23 mouse cellular contexts compared by ENCODE assay signal in the genomic region with DNA sequence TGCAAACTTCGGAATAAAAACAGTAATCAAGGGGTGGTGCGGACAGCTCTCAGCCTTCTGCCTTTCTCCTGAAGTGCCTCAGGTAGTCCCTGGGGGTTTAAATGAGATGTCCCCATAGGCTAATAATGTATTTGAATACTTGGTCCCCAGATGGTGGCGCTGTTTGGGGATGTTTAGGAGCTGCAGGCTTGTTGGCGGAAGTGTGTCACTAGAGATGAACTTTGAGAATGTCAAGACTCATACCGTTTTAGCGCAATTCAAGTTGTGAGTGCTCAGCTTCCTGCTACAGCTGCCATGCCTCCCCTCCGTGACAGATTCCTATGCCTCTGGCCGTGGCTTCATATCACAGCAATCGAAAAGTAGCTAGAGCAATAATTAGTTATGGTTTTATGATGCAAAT. TPM values are rescaled to one million over a fixed set of nuclear protein-coding genes. Genes with fewer than 3 reads are reported as not detected.
DNase-seq lines count a peak whose midpoint lies in the region; ATAC-seq lines count a peak whose summit lies in the region.
"Had no signal": no experiment of that assay in that cellular context is flagged by ENCODE, and none has a peak within 500 bp of the region (broad histone marks: within the 10 kb centered on the region; RNA-seq: fewer than 3 reads in every experiment).

No protein-coding gene starts in this region.

- no peak overlapping the region for H3K9ac ChIP-seq in midbrain, embryonic 16.5 days (ENCODE audit: low read depth, low read length)
- H3K9ac ChIP-seq: forebrain, embryonic 13.5 days; forebrain, postnatal 0 days; heart, embryonic 15.5 days; hindbrain, embryonic 14.5 days had no signal

- no peak overlapping the region for H3K4me3 ChIP-seq in heart, embryonic 10.5 days
- no peak overlapping the region for H3K4me3 ChIP-seq in midbrain, embryonic 16.5 days (ENCODE audit: low read depth, low read length)
- H3K4me3 ChIP-seq: embryonic facial prominence, embryonic 10.5 days; forebrain, embryonic 13.5 days; heart, embryonic 15.5 days; hindbrain, embryonic 10.5 days had no signal

- H3K27me3 ChIP-seq in heart, embryonic 10.5 days (ENCODE audit: insufficient read depth, poor library complexity, severe bottlenecking) = no peaks in the 10 kb centered on the region
- H3K27me3 ChIP-seq in midbrain, embryonic 16.5 days (ENCODE audit: control insufficient read depth, insufficient read depth, low read depth, low read length) = no peaks in the 10 kb centered on the region
- H3K27me3 ChIP-seq: forebrain, embryonic 13.5 days; heart, embryonic 15.5 days had no signal

- no peak overlapping the region for H3K4me2 ChIP-seq in midbrain, embryonic 16.5 days (ENCODE audit: low read length)
- H3K4me2 ChIP-seq: forebrain, embryonic 13.5 days; heart, embryonic 11.5 days; heart, embryonic 15.5 days; hindbrain, embryonic 14.5 days had no signal

- intact Hi-C loops in left cerebral cortex, postnatal 10 days (cut with DNase I) = no loop called here

- no peak overlapping the region for H3K27ac ChIP-seq in heart, embryonic 10.5 days
- H3K27ac ChIP-seq in midbrain, embryonic 16.5 days (ENCODE audit: low read length) = no peak overlapping the region
- H3K27ac ChIP-seq: embryonic facial prominence, embryonic 10.5 days; forebrain, embryonic 13.5 days; heart, embryonic 15.5 days; hindbrain, embryonic 10.5 days; hindbrain, embryonic 14.5 days had no signal

- H3K4me1 ChIP-seq in heart, embryonic 10.5 days = no peaks in the 10 kb centered on the region
- no peaks in the 10 kb centered on the region for H3K4me1 ChIP-seq in midbrain, embryonic 16.5 days (ENCODE audit: control insufficient read depth, insufficient read depth, low read length)
- H3K4me1 ChIP-seq: embryonic facial prominence, embryonic 10.5 days; heart, embryonic 15.5 days had no signal

- WGBS in heart, embryonic 10.5 days = 86% methylated on average over 9 of the region's 9 CpGs
- 90% methylated on average over 9 of the region's 9 CpGs for WGBS in midbrain, embryonic 16.5 days

- peak; percentile 54 for DNase-seq in heart, embryonic 10.5 days (ENCODE audit: low spot score)
- no peak for DNase-seq in heart, adult 8-10 months (ENCODE audit: low spot score)
- DNase-seq in WW6 (ENCODE audit: low read depth, low spot score) = peak; percentile 22
- no peak for DNase-seq in left cerebral cortex, postnatal 10 days (ENCODE audit: extremely low spot score in 1 of 2, low spot score in 2 of 2)
- DNase-seq: adrenal gland, adult 2 months; adrenal gland, postnatal 25 days; cerebellum, adult 18-20 months; cerebellum, adult 9-11 months; forebrain, postnatal 0 days; gastrocnemius, postnatal 14 days; kidney, adult 11 months had no signal

- ATAC-seq in CD4-positive, CD25-positive, alpha-beta regulatory T cell, adult 4 months = peak; percentile 77
- peak; percentile 75 for ATAC-seq in inflammation-experienced regulatory T-cells, adult 6 months
- ATAC-seq in midbrain, embryonic 16.5 days = no peak
- ATAC-seq in granulocyte monocyte progenitor cell, adult 5-6 weeks (replicated peaks; ENCODE audit: poor library complexity, severe bottlenecking) = no peak
- ATAC-seq: forebrain, embryonic 13.5 days; forebrain, postnatal 0 days had no signal

- no peaks in the 10 kb centered on the region for H3K36me3 ChIP-seq in heart, embryonic 10.5 days
- H3K36me3 ChIP-seq in midbrain, embryonic 16.5 days (ENCODE audit: control insufficient read depth, insufficient read depth, low read length) = no peaks in the 10 kb centered on the region
- H3K36me3 ChIP-seq: embryonic facial prominence, embryonic 10.5 days; heart, embryonic 15.5 days; hindbrain, embryonic 10.5 days had no signal

- H3K9me3 ChIP-seq in heart, embryonic 10.5 days = no peaks in the 10 kb centered on the region
- 0 out of 2 replicates have a peak, but pooled peaks cover 2% of the 10 kb centered on the region for H3K9me3 ChIP-seq in midbrain, embryonic 16.5 days (replicated peaks; ENCODE audit: control insufficient read depth, low read length, poor library complexity, severe bottlenecking)
- H3K9me3 ChIP-seq: embryonic facial prominence, embryonic 10.5 days; heart, embryonic 15.5 days; hindbrain, embryonic 10.5 days had no signal

RNA-seq across cellular contexts. Expression of a gene that starts 52.9 kb away (rescaled TPM):
- polyA plus RNA-seq in heart, embryonic 10.5 days (2016; fragmentation: Nextera tagmentation; extraction: Ambion mirVana) = 12.8 and 16.0 TPM in 2 replicates
- 1 to 10 TPM in 2 of 4 experiments, under 1 TPM in 2; 0.86 to 1.7 (median 1.1) TPM for total RNA-seq in heart, adult 8-10 months (2022)
- polyA plus RNA-seq in CD4-positive, CD25-positive, alpha-beta regulatory T cell, adult 4 months (2017; shearing (Covaris generic)) = 1 to 10 TPM in 1 of 2 experiments, under 1 TPM in 1; 0.67 to 1.2 TPM
- polyA plus RNA-seq in inflammation-experienced regulatory T-cells, adult 6 months (2017; shearing (Covaris generic)) = under 1 TPM; 0.57 to 0.66 (median 0.64) TPM
- 43.7 and 44.0 TPM in 2 replicates for polyA plus RNA-seq in midbrain, embryonic 16.5 days (2015; fragmentation: Nextera tagmentation; extraction: Ambion mirVana)
- 10 to 100 TPM; 32.8 to 34.0 TPM for total RNA-seq in left cerebral cortex, postnatal 10 days (2021)
- total RNA-seq in granulocyte monocyte progenitor cell, adult 5-6 weeks (2014; fragmentation: Nextera tagmentation) = 3.0 and 6.3 TPM in 2 replicates
- 1.5 and 2.5 TPM in 2 replicates for total RNA-seq in granulocyte monocyte progenitor cell, adult 5-6 weeks (2017)

RNA-seq across cellular contexts. Expression of a gene that starts 58.1 kb away (rescaled TPM):
- 0.08 TPM in 1 of 2 replicates, not detected in the other for polyA plus RNA-seq in heart, embryonic 10.5 days (2016; fragmentation: Nextera tagmentation; extraction: Ambion mirVana)
- under 1 TPM in 2 of 4 experiments, not detected in 2; 0.19 to 0.46 TPM for total RNA-seq in heart, adult 8-10 months (2022)
- polyA plus RNA-seq in CD4-positive, CD25-positive, alpha-beta regulatory T cell, adult 4 months (2017; shearing (Covaris generic)) = 100 to 1,000 TPM; 266 to 302 TPM
- 100 to 1,000 TPM; 306 to 408 (median 373) TPM for polyA plus RNA-seq in inflammation-experienced regulatory T-cells, adult 6 months (2017; shearing (Covaris generic))
- not detected in 2 replicates for polyA plus RNA-seq in midbrain, embryonic 16.5 days (2015; fragmentation: Nextera tagmentation; extraction: Ambion mirVana)
- total RNA-seq in left cerebral cortex, postnatal 10 days (2021) = under 1 TPM in 1 of 2 experiments, not detected in 1; 0.24 TPM
- 1.9 and 4.8 TPM in 2 replicates for total RNA-seq in granulocyte monocyte progenitor cell, adult 5-6 weeks (2014; fragmentation: Nextera tagmentation)
- 1.4 and 4.7 TPM in 2 replicates for total RNA-seq in granulocyte monocyte progenitor cell, adult 5-6 weeks (2017)
- total RNA-seq: forebrain, postnatal 0 days; gastrocnemius, adult 18-20 months had no signal
- polyA plus RNA-seq: embryonic facial prominence, embryonic 10.5 days; forebrain, embryonic 13.5 days; heart, embryonic 11.5 days; hindbrain, embryonic 10.5 days; intestine, embryonic 14.5 days had no signal

Comparison
In these comparisons a context has a peak if more than half of its experiments do, and no peak if none do; other contexts are left out.
1. DNase-seq: peak in heart, embryonic 10.5 days (single experiment) and WW6 (single experiment); none in heart, adult 8-10 months (single experiment) and left cerebral cortex, postnatal 10 days (0 of 2).
2. ATAC-seq: peak in CD4-positive, CD25-positive, alpha-beta regulatory T cell, adult 4 months (single experiment) and inflammation-experienced regulatory T-cells, adult 6 months (single experiment); none in midbrain, embryonic 16.5 days (single experiment) and granulocyte monocyte progenitor cell, adult 5-6 weeks (single experiment).
3. RNA of a gene that starts 58.1 kb away (polyA plus RNA-seq): 306 to 408 TPM in inflammation-experienced regulatory T-cells, adult 6 months and 266 to 302 TPM in CD4-positive, CD25-positive, alpha-beta regulatory T cell, adult 4 months; 0.08 TPM in heart, embryonic 10.5 days and not detected in midbrain, embryonic 16.5 days; every median in the first group is over 100 times any median in the second.